Comparison of ENCODE assay signal across 18 mouse cellular contexts in the genomic region with DNA sequence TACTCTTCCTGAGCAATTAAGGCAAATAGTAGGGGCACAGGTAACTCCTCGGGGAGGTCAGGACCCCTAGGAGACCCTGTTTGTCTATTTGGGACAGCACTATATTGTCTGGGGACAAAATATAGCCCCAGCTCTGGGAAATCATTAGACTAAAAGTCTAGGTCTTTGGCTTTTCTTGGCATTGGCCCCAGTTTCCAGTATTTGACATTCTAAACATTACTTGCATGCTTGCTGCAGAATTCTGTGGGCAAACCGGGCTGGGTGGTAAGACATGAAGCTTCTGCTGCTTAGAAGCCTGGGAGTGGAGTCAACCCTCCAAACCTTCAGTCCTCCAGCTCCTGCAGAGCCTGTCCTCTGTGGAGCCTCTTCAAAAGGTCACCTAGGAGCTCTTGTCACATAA.
DNase-seq lines count a peak whose midpoint lies in the region; ATAC-seq and TF ChIP-seq lines count a peak whose summit lies in the region.
"Had no signal": no experiment of that assay in that cellular context is flagged by ENCODE, and none has a peak within 500 bp of the region (broad histone marks: within the 10 kb centered on the region; RNA-seq: fewer than 3 reads in every experiment).

No protein-coding gene starts in this region.

- no peak for TF ChIP-seq CTCF in embryonic fibroblast, embryonic 13.5 days (IDR thresholded peaks at IDR 0.05; ENCODE audit: borderline replicate concordance, insufficient read depth, low read length)

- no peak for TF ChIP-seq POLR2A in embryonic fibroblast, embryonic 13.5 days (IDR thresholded peaks at IDR 0.05; ENCODE audit: low read depth, low read length)

- no peak overlapping the region for H3K4me2 ChIP-seq in intestine, embryonic 15.5 days (replicated peaks)
- H3K4me2 ChIP-seq in intestine, embryonic 16.5 days (ENCODE audit: low read depth, low read length): no peak overlapping the region
- no peak overlapping the region for H3K4me2 ChIP-seq in forebrain, embryonic 14.5 days (ENCODE audit: low read length)
- no peak overlapping the region for H3K4me2 ChIP-seq in hindbrain, embryonic 13.5 days
- H3K4me2 ChIP-seq: embryonic facial prominence, embryonic 15.5 days; forebrain, embryonic 13.5 days; liver, embryonic 12.5 days; midbrain, embryonic 13.5 days had no signal

- H3K27ac ChIP-seq in intestine, embryonic 15.5 days: 0 out of 2 replicates have a peak overlapping the region, but pooled peaks have one; percentile 17
- no peak overlapping the region for H3K27ac ChIP-seq in intestine, embryonic 16.5 days (ENCODE audit: low read length)
- H3K27ac ChIP-seq in embryonic fibroblast, embryonic 13.5 days (ENCODE audit: insufficient read depth, low read length): peak overlapping the region; percentile 69
- no peak overlapping the region for H3K27ac ChIP-seq in forebrain, embryonic 14.5 days (ENCODE audit: low read depth, low read length)
- H3K27ac ChIP-seq in hindbrain, embryonic 13.5 days: no peak overlapping the region
- H3K27ac ChIP-seq: embryonic facial prominence, embryonic 15.5 days; forebrain, embryonic 13.5 days; liver, embryonic 12.5 days; midbrain, embryonic 13.5 days had no signal

- no peaks in the 10 kb centered on the region for H3K27me3 ChIP-seq in intestine, embryonic 15.5 days (replicated peaks)
- no peaks in the 10 kb centered on the region for H3K27me3 ChIP-seq in intestine, embryonic 16.5 days (replicated peaks; ENCODE audit: control insufficient read depth, insufficient read depth, low read length)
- no peaks in the 10 kb centered on the region for H3K27me3 ChIP-seq in forebrain, embryonic 14.5 days (replicated peaks; ENCODE audit: control insufficient read depth, insufficient read depth, low read length)
- no peaks in the 10 kb centered on the region for H3K27me3 ChIP-seq in hindbrain, embryonic 13.5 days
- H3K27me3 ChIP-seq: embryonic facial prominence, embryonic 15.5 days; forebrain, embryonic 13.5 days; liver, embryonic 12.5 days; midbrain, embryonic 13.5 days had no signal

- ATAC-seq in intestine, embryonic 15.5 days: no peak
- no peak for ATAC-seq in intestine, embryonic 16.5 days
- no peak for ATAC-seq in forebrain, embryonic 14.5 days
- no peak for ATAC-seq in hindbrain, embryonic 13.5 days (ENCODE audit: low FRiP score)
- ATAC-seq: CD4-positive, CD25-positive, alpha-beta regulatory T cell, adult 4 months; forebrain, embryonic 13.5 days; liver, embryonic 12.5 days; midbrain, embryonic 13.5 days had no signal

- peak; percentile 82 for DNase-seq in Muller cell, postnatal 12 days (ENCODE audit: inconsistent ontology term)
- peak; percentile 42 for DNase-seq in lung, postnatal 10 days
- DNase-seq in forebrain, embryonic 14.5 days (ENCODE audit: low spot score): no peak
- DNase-seq: adrenal gland, adult 2 months; cerebellum, adult 9-11 months; left cerebral cortex, postnatal 4 days; right cerebral cortex, postnatal 14 days; thymus, postnatal 25 days had no signal

- H3K36me3 ChIP-seq in intestine, embryonic 15.5 days: no peaks in the 10 kb centered on the region
- H3K36me3 ChIP-seq in intestine, embryonic 16.5 days (ENCODE audit: control insufficient read depth, insufficient read depth, low read length): no peaks in the 10 kb centered on the region
- no peaks in the 10 kb centered on the region for H3K36me3 ChIP-seq in forebrain, embryonic 14.5 days (ENCODE audit: control insufficient read depth, insufficient read depth, low read length)
- no peaks in the 10 kb centered on the region for H3K36me3 ChIP-seq in hindbrain, embryonic 13.5 days
- H3K36me3 ChIP-seq: embryonic facial prominence, embryonic 15.5 days; G1E; liver, embryonic 12.5 days; midbrain, embryonic 13.5 days had no signal

- 57% methylated on average over 2 of the region's 2 CpGs for WGBS in intestine, embryonic 15.5 days
- WGBS in intestine, embryonic 16.5 days: 58% methylated on average over 2 of the region's 2 CpGs
- 85% methylated on average over 2 of the region's 2 CpGs for WGBS in forebrain, embryonic 14.5 days
- WGBS in hindbrain, embryonic 13.5 days: 77% methylated on average over 2 of the region's 2 CpGs

- no peak overlapping the region for H3K4me3 ChIP-seq in intestine, embryonic 15.5 days (replicated peaks)
- no peak overlapping the region for H3K4me3 ChIP-seq in intestine, embryonic 16.5 days (ENCODE audit: low read length)
- H3K4me3 ChIP-seq in embryonic fibroblast, embryonic 13.5 days (ENCODE audit: insufficient read depth, low read length): no peak overlapping the region
- no peak overlapping the region for H3K4me3 ChIP-seq in forebrain, embryonic 14.5 days (ENCODE audit: low read depth, low read length)
- H3K4me3 ChIP-seq in hindbrain, embryonic 13.5 days: no peak overlapping the region
- H3K4me3 ChIP-seq: embryonic facial prominence, embryonic 15.5 days; forebrain, embryonic 13.5 days; liver, embryonic 12.5 days; midbrain, embryonic 13.5 days had no signal

- H3K9me3 ChIP-seq in intestine, embryonic 15.5 days: no peaks in the 10 kb centered on the region
- H3K9me3 ChIP-seq in intestine, embryonic 16.5 days (ENCODE audit: control insufficient read depth, low read length): no peaks in the 10 kb centered on the region
- H3K9me3 ChIP-seq in forebrain, embryonic 14.5 days (replicated peaks; ENCODE audit: control insufficient read depth, low read length): no peaks in the 10 kb centered on the region
- H3K9me3 ChIP-seq in hindbrain, embryonic 13.5 days: no peaks in the 10 kb centered on the region
- H3K9me3 ChIP-seq: embryonic facial prominence, embryonic 15.5 days; forebrain, embryonic 13.5 days; G1E; liver, embryonic 12.5 days; midbrain, embryonic 13.5 days had no signal

- no peaks in the 10 kb centered on the region for H3K4me1 ChIP-seq in intestine, embryonic 15.5 days (replicated peaks)
- H3K4me1 ChIP-seq in intestine, embryonic 16.5 days (ENCODE audit: control insufficient read depth, insufficient read depth, low read length): peaks cover 3% of the 10 kb centered on the region; the same call in 1 of the 2 replicates
- H3K4me1 ChIP-seq in embryonic fibroblast, embryonic 13.5 days (ENCODE audit: control insufficient read depth, insufficient read depth, low read length): peaks cover 4% of the 10 kb centered on the region
- H3K4me1 ChIP-seq in forebrain, embryonic 14.5 days (ENCODE audit: control insufficient read depth, insufficient read depth, low read length): no peaks in the 10 kb centered on the region
- H3K4me1 ChIP-seq in hindbrain, embryonic 13.5 days (replicated peaks): no peaks in the 10 kb centered on the region
- H3K4me1 ChIP-seq: forebrain, embryonic 13.5 days; liver, embryonic 12.5 days; midbrain, embryonic 13.5 days had no signal

- no peak overlapping the region for H3K9ac ChIP-seq in intestine, embryonic 15.5 days
- H3K9ac ChIP-seq in intestine, embryonic 16.5 days (ENCODE audit: low read depth, low read length): no peak overlapping the region
- no peak overlapping the region for H3K9ac ChIP-seq in forebrain, embryonic 14.5 days (ENCODE audit: low read length)
- H3K9ac ChIP-seq in hindbrain, embryonic 13.5 days: no peak overlapping the region
- H3K9ac ChIP-seq: embryonic facial prominence, embryonic 15.5 days; forebrain, embryonic 13.5 days; liver, embryonic 12.5 days; midbrain, embryonic 13.5 days had no signal

Comparison
In these comparisons a context has a peak if more than half of its experiments do, and no peak if none do; other contexts are left out.
1. H3K27ac ChIP-seq: peak in intestine, embryonic 15.5 days (single experiment) and embryonic fibroblast, embryonic 13.5 days (single experiment); none in intestine, embryonic 16.5 days (single experiment), forebrain, embryonic 14.5 days (single experiment) and hindbrain, embryonic 13.5 days (single experiment).